Mouse (Mus musculus) midbrain, embryonic 14.5 days (tissue): ENCODE measurements around the gene Irgc1. TPM values are rescaled to one million over a fixed set of nuclear protein-coding genes. Genes with fewer than 3 reads are reported as not detected.

Source experiments
- ATAC-seq: fragments of 200-750 bp; cut with Nextera tagmentation; 2 replicates; pipeline ENCODE4 v1.8.0; 2017; ENCODE audit warnings: moderate number of reproducible peaks, moderate library complexity; ENCODE audit not compliant: low FRiP score, low TSS enrichment
- DNase-seq: peaks from one replicate; pipeline ENCODE4 v3.0.0-alpha.2; 2015
- H3K27ac ChIP-seq: fragments of 300-500 bp; sonication (generic); replicated peaks from 2 replicates; pipeline ENCODE4 v1.5.1; 2014; ENCODE audit warnings: mild to moderate bottlenecking, low read depth, low read length, moderate library complexity
- H3K27me3 ChIP-seq: fragments of 300-500 bp; sonication (generic); 2 replicates; pipeline ENCODE4 v1.6.1; 2014; ENCODE audit warnings: low read length, control low read depth, mixed read lengths; ENCODE audit not compliant: control insufficient read depth, insufficient read depth
- H3K36me3 ChIP-seq: fragments of 300-500 bp; sonication (generic); 2 replicates; pipeline ENCODE4 v1.6.1; 2014; ENCODE audit warnings: low read length, control low read depth; ENCODE audit not compliant: control insufficient read depth, insufficient read depth
- H3K4me1 ChIP-seq: fragments of 300-500 bp; sonication (generic); 2 replicates; pipeline ENCODE4 v1.6.1; 2014; ENCODE audit warnings: mild to moderate bottlenecking, antibody characterized with exemption, low read length, control low read depth; ENCODE audit not compliant: control insufficient read depth, insufficient read depth
- H3K4me2 ChIP-seq: fragments of 300-500 bp; sonication (generic); 2 replicates; pipeline ENCODE4 v1.6.1; 2014; ENCODE audit warnings: mild to moderate bottlenecking, low read length, moderate library complexity
- H3K4me3 ChIP-seq: fragments of 300-500 bp; sonication (generic); replicated peaks from 2 replicates; pipeline ENCODE4 v1.5.1; 2014; ENCODE audit warnings: low read depth, low read length
- H3K9ac ChIP-seq: fragments of 300-500 bp; sonication (generic); replicated peaks from 2 replicates; pipeline ENCODE4 v1.6.1; 2014; ENCODE audit warnings: mild to moderate bottlenecking, low read length, moderate library complexity
- H3K9me3 ChIP-seq: fragments of 300-500 bp; sonication (generic); 2 replicates; pipeline ENCODE4 v1.6.1; 2016; ENCODE audit warnings: low read length, control low read depth, mixed read lengths; ENCODE audit not compliant: control insufficient read depth
- WGBS: fragments of 180-500 bp; shearing (Covaris S2); extraction: QIAGEN DNeasy Blood & Tissue Kit; methylation state at CpG from one replicate; pipeline ENCODE4 v1.1.7; 2014; 5-methylcytosine and 5-hydroxymethylcytosine counted together
- polyA plus RNA-seq: library from polyadenylated mRNA; unstranded; fragments of >200 nt; fragmentation: Nextera tagmentation; extraction: Ambion mirVana; gene quantifications from 2 replicates; pipeline ENCODE4 v1.2.1, GENCODE M21; 2014

Irgc1 gene
- polyA plus RNA-seq, result not detected in 2 replicates

DNA sequence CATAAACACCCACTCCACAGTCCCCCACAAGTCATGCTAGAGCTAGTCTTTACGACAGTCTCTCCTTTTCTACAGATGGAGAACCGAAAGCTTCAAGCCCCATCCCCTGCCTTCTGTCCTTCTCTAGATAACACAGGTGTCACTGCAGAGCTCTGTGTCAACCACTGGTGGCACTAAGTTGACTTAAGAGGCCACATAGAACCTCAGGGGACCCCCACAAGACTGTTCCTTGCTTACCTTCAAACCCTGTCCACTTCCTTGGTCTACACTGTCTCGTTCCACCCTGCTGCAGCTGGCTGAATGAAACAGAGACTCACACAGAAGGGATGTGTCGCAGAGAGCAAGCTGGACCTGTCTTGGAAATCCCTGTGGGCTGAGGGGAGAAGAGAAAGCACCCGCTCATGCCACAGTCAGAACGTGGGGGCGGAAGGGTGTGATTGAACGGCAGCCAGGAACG is at the start of gene Irgc1:
Gene Irgc1 (minus strand): TSS at position 443 of the 457 bp plus-strand sequence.
- H3K4me1 ChIP-seq, result no peaks in the 10 kb centered on the region
- H3K27me3 ChIP-seq, result no peaks in the 10 kb centered on the region
- H3K4me3 ChIP-seq, result no peak within 1 kb of the TSS
- no peak within 1 kb of the TSS for H3K4me2 ChIP-seq
- no peaks in the 10 kb centered on the region for H3K36me3 ChIP-seq
- no peak for DNase-seq
- no peak within 1 kb of the TSS for H3K27ac ChIP-seq
- H3K9ac ChIP-seq, result no peak within 1 kb of the TSS
- ATAC-seq, result no peak
- WGBS, result 82% methylated on average over 9 of the region's 9 CpGs
- no peaks in the 10 kb centered on the region for H3K9me3 ChIP-seq

DNA sequence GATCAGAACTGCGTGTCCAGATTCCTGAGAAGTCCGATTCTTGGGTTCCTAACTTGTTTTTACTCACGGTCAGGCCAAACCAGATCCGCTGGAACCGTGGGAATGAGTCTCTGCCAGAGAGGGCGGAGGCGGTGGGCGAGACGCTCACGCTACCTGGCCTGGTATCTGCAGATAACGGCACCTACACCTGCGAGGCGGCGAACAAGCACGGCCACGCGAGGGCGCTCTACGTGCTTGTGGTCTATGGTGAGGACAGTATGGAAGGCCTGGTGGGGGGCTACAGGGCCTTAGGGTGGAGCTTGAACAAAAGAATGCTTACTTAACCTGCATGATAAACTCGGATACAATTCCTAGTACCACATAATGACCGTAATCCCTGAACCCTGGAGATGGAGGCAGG is 49.4 kb upstream of the Irgc1 start:
- peaks cover 54% of the 10 kb centered on the region for H3K36me3 ChIP-seq
- no peaks in the 10 kb centered on the region for H3K27me3 ChIP-seq
- DNase-seq (no peak), ATAC-seq (no peak)
- H3K4me3 ChIP-seq, result no peak overlapping the region
- no peaks in the 10 kb centered on the region for H3K9me3 ChIP-seq
- no peak overlapping the region for H3K4me2 ChIP-seq
- H3K27ac ChIP-seq, result no peak overlapping the region
- WGBS, result 56% methylated on average over 21 of the region's 21 CpGs
- no peak overlapping the region for H3K9ac ChIP-seq
- H3K4me1 ChIP-seq, result peaks cover 30% of the 10 kb centered on the region

DNA sequence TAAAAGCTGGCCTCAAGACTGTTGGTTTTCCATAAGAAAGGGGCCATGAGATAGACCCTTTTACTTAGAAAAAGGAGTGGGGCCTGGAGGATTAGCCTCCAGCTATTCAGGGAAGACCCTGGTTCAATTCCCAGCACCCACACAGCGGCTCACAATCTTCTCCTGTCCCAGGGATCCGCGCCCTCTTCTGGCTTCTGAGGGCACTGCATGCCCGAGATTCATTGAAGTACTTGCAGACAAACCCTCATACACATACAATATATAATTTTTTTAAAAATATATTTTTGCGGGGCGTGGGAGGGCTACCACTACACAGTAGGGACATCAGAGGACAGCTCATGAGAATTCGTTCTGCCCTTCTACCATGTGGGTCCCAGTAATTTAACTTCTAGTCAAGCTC is 48.8 kb upstream of the Irgc1 start:
- peak; percentile 66 for DNase-seq

DNA sequence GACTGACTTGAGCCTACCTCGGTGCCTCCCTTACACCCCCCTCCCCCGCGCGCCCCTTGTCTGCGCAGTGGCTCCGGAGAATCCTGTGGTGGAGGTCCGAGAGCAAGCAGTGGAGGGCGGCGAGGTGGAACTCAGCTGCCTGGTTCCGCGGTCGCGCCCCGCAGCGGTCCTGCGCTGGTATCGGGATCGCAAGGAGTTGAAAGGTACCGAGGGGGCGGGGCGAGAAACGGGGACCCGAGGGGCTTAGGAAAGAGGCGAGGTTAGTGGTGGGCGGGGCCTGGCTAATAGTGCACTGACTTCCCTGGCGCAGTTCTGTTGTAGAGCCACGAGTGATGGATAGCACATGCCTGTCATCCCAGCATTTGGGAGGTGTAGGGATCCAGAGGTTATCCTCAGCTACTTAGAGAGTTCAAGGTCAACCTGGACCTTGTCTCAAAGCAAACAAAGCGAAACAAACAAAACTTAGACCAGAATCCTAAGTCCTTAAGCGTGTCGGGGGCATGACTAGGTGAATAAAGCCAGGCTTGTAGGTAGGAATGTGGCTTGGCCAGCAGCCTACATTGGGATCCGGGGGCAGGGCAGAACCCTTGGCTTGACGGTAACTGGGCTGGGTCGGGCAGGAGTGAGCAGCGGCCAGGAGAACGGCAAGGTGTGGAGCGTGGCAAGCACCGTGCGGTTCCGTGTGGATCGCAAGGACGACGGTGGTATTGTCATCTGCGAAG is 47.9 kb upstream of the Irgc1 start:
- Histone ChIP-seq H3K9ac (no peak overlapping the region), H3K4me2 (0 out of 2 replicates have a peak overlapping the region, but pooled peaks have one; percentile 6), H3K9me3 (no peaks in the 10 kb centered on the region), H3K4me3 (no peak overlapping the region), H3K36me3 (peaks cover 55% of the 10 kb centered on the region), H3K27ac (no peak overlapping the region), H3K27me3 (no peaks in the 10 kb centered on the region), H3K4me1 (peaks cover 15% of the 10 kb centered on the region)
- 0 out of 2 replicates have a peak, but pooled peaks have one; percentile 7 for ATAC-seq
- 20% methylated on average over 43 of the region's 43 CpGs for WGBS
- DNase-seq, result no peak

More for the DNA sequence above, 48.8 kb upstream of the Irgc1 start:
- H3K4me3 ChIP-seq, result no peak overlapping the region
- no peak for ATAC-seq
- H3K4me2 ChIP-seq, result no peak overlapping the region
- H3K27ac ChIP-seq, result no peak overlapping the region
- H3K9me3 ChIP-seq, result no peaks in the 10 kb centered on the region
- H3K9ac ChIP-seq, result no peak overlapping the region
- 36% methylated on average over 7 of the region's 7 CpGs for WGBS
- H3K4me1 ChIP-seq, result peaks cover 24% of the 10 kb centered on the region
- H3K36me3 ChIP-seq, result peaks cover 54% of the 10 kb centered on the region
- H3K27me3 ChIP-seq, result no peaks in the 10 kb centered on the region

DNA sequence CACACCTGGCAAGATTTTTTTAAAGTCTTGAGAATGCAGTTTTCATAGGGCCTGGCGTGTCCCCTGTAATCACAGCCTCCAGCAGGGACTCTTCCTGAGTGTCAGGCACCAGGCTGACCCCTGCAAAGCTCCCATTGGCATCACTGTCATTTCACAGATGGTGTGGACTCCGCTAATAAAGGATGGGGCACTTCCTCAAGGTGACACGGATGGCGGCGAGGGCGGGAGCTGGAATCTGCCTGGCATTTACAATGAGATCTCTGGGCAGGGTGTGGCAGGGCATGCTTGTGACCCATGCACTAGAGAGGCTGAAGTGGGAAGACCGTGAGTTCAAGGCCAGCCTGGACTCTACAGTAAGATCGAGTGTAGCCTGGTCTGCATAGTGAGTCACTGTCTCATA is 36.2 kb upstream of the Irgc1 start:
- ATAC-seq, result no peak
- no peak overlapping the region for H3K4me2 ChIP-seq
- 84% methylated on average over 8 of the region's 8 CpGs for WGBS
- H3K9ac ChIP-seq, result no peak overlapping the region
- H3K27me3 ChIP-seq, result no peaks in the 10 kb centered on the region
- no peak for DNase-seq
- no peaks in the 10 kb centered on the region for H3K9me3 ChIP-seq
- peaks cover 12% of the 10 kb centered on the region; the same call in 1 of the 2 replicates for H3K36me3 ChIP-seq
- peaks cover 44% of the 10 kb centered on the region for H3K4me1 ChIP-seq
- no peak overlapping the region for H3K4me3 ChIP-seq
- no peak overlapping the region for H3K27ac ChIP-seq

DNA sequence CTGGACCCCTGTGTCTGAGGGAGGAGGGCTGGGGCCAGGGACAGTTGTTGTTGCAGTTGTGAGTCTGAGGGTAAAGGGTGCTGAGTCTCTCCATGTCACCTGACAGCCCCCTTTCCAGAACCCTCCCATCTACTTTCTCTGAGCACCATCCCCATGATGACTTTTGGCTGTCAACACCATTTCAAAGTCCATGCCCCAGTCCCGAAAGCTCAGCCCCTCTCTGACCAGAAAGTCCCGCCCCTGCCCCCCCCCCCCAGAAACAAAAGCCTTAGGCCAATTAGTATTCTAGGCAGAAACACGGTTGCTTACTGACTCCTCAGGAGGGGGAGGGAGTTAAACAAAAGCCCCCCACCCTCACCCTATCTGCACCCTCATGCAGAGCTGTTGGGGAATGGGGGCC is 35.3 kb upstream of the Irgc1 start:
- ATAC-seq, result no peak
- Histone ChIP-seq H3K9ac (peak overlapping the region; percentile 55; the same call in 1 of the 2 replicates), H3K4me3 (no peak overlapping the region)

DNA sequence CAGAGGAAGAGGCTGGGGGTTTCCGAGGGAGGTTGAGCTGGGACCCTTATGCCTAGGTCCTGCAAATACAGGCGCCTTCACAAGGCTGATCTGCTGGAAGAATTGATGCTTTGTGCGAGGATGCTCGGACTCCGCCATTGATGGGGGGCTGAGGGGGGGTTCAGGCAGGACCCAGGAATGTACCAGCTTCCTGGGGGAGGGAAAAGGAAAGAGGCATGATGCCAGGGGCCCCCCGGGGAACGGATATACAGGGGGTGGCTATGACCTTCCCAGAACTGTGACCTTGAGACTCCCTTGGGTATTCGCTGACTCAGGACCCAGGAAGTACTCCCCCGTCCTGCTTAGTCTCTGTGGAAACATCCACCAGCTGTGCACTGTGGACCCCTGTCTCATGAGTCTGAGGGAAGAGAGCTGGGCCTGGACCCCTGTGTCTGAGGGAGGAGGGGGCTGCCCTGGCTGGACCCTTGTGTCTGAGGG is 34.6 kb upstream of the Irgc1 start:
- Histone ChIP-seq H3K36me3 (peaks cover 7% of the 10 kb centered on the region; the same call in 1 of the 2 replicates), H3K9me3 (no peaks in the 10 kb centered on the region), H3K4me2 (peak overlapping the region; percentile 56), H3K9ac (peak overlapping the region; percentile 55), H3K4me1 (peaks cover 47% of the 10 kb centered on the region), H3K27ac (peak overlapping the region; percentile 74), H3K4me3 (peak overlapping the region; percentile 26), H3K27me3 (no peaks in the 10 kb centered on the region)
- ATAC-seq (peak; percentile 19; the same call in 1 of the 2 replicates), DNase-seq (peak; percentile 53)
- WGBS, result 27% methylated on average over 9 of the region's 9 CpGs

More for the DNA sequence above, 35.3 kb upstream of the Irgc1 start:
- Histone ChIP-seq H3K4me2 (peak overlapping the region; percentile 56), H3K36me3 (peaks cover 12% of the 10 kb centered on the region; the same call in 1 of the 2 replicates), H3K27ac (peak overlapping the region; percentile 74; the same call in 1 of the 2 replicates), H3K4me1 (peaks cover 47% of the 10 kb centered on the region), H3K9me3 (no peaks in the 10 kb centered on the region), H3K27me3 (no peaks in the 10 kb centered on the region)
- 13% methylated on average over 3 of the region's 3 CpGs for WGBS
- DNase-seq, result no peak

DNA sequence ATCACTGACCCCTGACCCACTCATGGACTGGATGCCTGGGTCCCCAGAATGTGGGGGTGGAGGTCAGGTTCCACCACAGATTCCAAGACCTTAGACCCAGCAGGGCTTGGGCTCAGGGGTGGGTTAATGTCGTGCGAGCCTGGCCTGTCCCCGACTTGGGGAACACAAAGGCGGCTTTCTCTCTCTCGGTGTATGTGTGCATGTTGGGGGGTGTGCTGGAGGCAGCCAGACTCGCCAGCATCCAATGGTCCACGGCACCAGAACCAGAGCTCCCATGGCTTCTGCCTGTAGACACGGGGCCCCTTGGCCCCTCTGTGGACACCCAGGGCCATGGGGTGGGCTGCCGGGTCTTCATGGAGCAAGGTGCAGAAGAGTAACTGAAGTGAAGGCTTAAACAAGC is 33.4 kb upstream of the Irgc1 start:
- Histone ChIP-seq H3K27ac (peak overlapping the region; percentile 74; the same call in 1 of the 2 replicates), H3K4me1 (peaks cover 54% of the 10 kb centered on the region), H3K9me3 (no peaks in the 10 kb centered on the region), H3K4me2 (peak overlapping the region; percentile 56), H3K4me3 (peak overlapping the region; percentile 26), H3K36me3 (0 out of 2 replicates have a peak, but pooled peaks cover 2% of the 10 kb centered on the region), H3K9ac (peak overlapping the region; percentile 55; the same call in 1 of the 2 replicates), H3K27me3 (no peaks in the 10 kb centered on the region)
- no peak for ATAC-seq
- DNase-seq, result no peak
- 74% methylated on average over 9 of the region's 9 CpGs for WGBS
